Mouse (Mus musculus) cerebellum, adult 2 months (tissue): ENCODE measurements around the gene Prr18. TPM values are rescaled to one million over a fixed set of nuclear protein-coding genes. Genes with fewer than 3 reads are reported as not detected.
"Not testable (repeated sequence)": the region's sequence is repeated elsewhere in the genome, so short reads cannot be mapped to it uniquely, and the experiment has no call there.

ENCODE experiments used
- DNase-seq, 2 experiments: peaks; one replicate each; pipeline ENCODE4 v3.0.0; 2021
- H3K27ac ChIP-seq: fragments of 200-500 bp; 2 replicates; pipeline ENCODE4 v1.5.1; 2012; ENCODE audit warnings: low read length, control low read depth, inconsistent platforms; ENCODE audit not compliant: insufficient read depth
- H3K27me3 ChIP-seq: fragments of 200-500 bp; 2 replicates; pipeline ENCODE4 v1.6.1; 2012; ENCODE audit warnings: inconsistent platforms, mild to moderate bottlenecking, low read length, moderate library complexity; ENCODE audit not compliant: control insufficient read depth, insufficient read depth
- H3K4me1 ChIP-seq: fragments of 200-500 bp; 2 replicates; pipeline ENCODE4 v1.6.1; 2011; ENCODE audit warnings: low read length; ENCODE audit not compliant: control insufficient read depth, insufficient read depth
- H3K4me3 ChIP-seq: fragments of 200-500 bp; replicated peaks from 2 replicates; pipeline ENCODE3; 2011; ENCODE audit warnings: mild to moderate bottlenecking, low read depth, low read length, control low read depth; ENCODE audit not compliant: insufficient read depth
- CTCF ChIP-seq: fragments of 200-500 bp; IDR thresholded peaks from 2 replicates; pipeline ENCODE4 v1.5.1; 2011; ENCODE audit warnings: low read depth, mild to moderate bottlenecking, control low read depth, low read length, moderate library complexity, borderline replicate concordance; ENCODE audit not compliant: insufficient read depth
- POLR2A ChIP-seq: fragments of 200-500 bp; IDR thresholded peaks from 2 replicates; pipeline ENCODE4 v1.6.1; 2011; ENCODE audit warnings: low read length, control low read depth, borderline replicate concordance; ENCODE audit not compliant: insufficient read depth
- WGBS: fragments of 180-500 bp; shearing (Covaris S2); methylation state at CpG from one replicate; pipeline ENCODE4 v1.1.7; 2018; 5-methylcytosine and 5-hydroxymethylcytosine counted together
- polyA plus RNA-seq: library from polyadenylated mRNA; depleted of rRNA; stranded (reverse); fragments of >200 nt; gene quantifications from 2 replicates; pipeline ENCODE4 v1.2.3, GENCODE M21; 2012; rRNA removed

Prr18 gene
- polyA plus RNA-seq: 57.9 and 78.1 TPM in 2 replicates

GRCm38 (mm10) chr17:8337159-8337558 lies at the start of gene Prr18:
Gene Prr18, plus strand, starts transcription at chr17:8337459.
- DNase-seq, H3K27ac ChIP-seq, H3K4me3 ChIP-seq, H3K4me1 ChIP-seq, H3K27me3 ChIP-seq: not testable (repeated sequence)
- 73% methylated on average over 1 of the region's 5 CpGs for WGBS

- TF ChIP-seq CTCF (no peak), POLR2A (no peak)
- 92% methylated on average over 3 of the region's 3 CpGs for WGBS
- Histone ChIP-seq H3K27ac (no peak overlapping the region), H3K27me3 (no peaks in the 10 kb centered on the region), H3K4me3 (no peak overlapping the region), H3K4me1 (no peaks in the 10 kb centered on the region; the same call in 1 of the 2 replicates)
- DNase-seq: no peak
Measured at GRCm38 (mm10) chr17:8289993-8290679, 47.1 kb upstream of the Prr18 start.

- no peaks in the 10 kb centered on the region for H3K27me3 ChIP-seq
- no peak for TF ChIP-seq CTCF
- no peak for TF ChIP-seq POLR2A
Measured at GRCm38 (mm10) chr17:8290736-8291135, 46.5 kb upstream of the Prr18 start.

GRCm38 (mm10) chr17:8295825-8296224 lies 41.4 kb upstream of the Prr18 start:
- no peaks in the 10 kb centered on the region for H3K4me1 ChIP-seq
- H3K27me3 ChIP-seq: no peaks in the 10 kb centered on the region
- H3K27ac ChIP-seq: no peak overlapping the region
- TF ChIP-seq CTCF: no peak
- TF ChIP-seq POLR2A: no peak
- no peak overlapping the region for H3K4me3 ChIP-seq
- no peak for DNase-seq

More at GRCm38 (mm10) chr17:8290736-8291135, 46.5 kb upstream of the Prr18 start:
- DNase-seq: no peak
- Histone ChIP-seq H3K4me3 (no peak overlapping the region), H3K27ac (no peak overlapping the region), H3K4me1 (no peaks in the 10 kb centered on the region; the same call in 1 of the 2 replicates)

GRCm38 (mm10) chr17:8296313-8296844 lies 40.9 kb upstream of the Prr18 start:
- DNase-seq: no peak
- no peak overlapping the region for H3K27ac ChIP-seq
- 84% methylated on average over 9 of the region's 9 CpGs for WGBS
- H3K27me3 ChIP-seq: no peaks in the 10 kb centered on the region
- TF ChIP-seq CTCF (no peak), POLR2A (no peak)
- H3K4me3 ChIP-seq: no peak overlapping the region
- no peaks in the 10 kb centered on the region for H3K4me1 ChIP-seq

- H3K27me3 ChIP-seq: no peaks in the 10 kb centered on the region
- H3K4me3 ChIP-seq: no peak overlapping the region
- TF ChIP-seq CTCF (no peak), POLR2A (no peak)
- no peak overlapping the region for H3K27ac ChIP-seq
- no peak for DNase-seq
- WGBS: 87% methylated on average over 5 of the region's 5 CpGs
- H3K4me1 ChIP-seq: no peaks in the 10 kb centered on the region
Measured at GRCm38 (mm10) chr17:8297746-8298145, 39.5 kb upstream of the Prr18 start.

GRCm38 (mm10) chr17:8298281-8298680 lies 39.0 kb upstream of the Prr18 start:
- TF ChIP-seq CTCF (no peak), POLR2A (no peak)
- Histone ChIP-seq H3K4me3 (no peak overlapping the region), H3K27me3 (no peaks in the 10 kb centered on the region), H3K27ac (0 out of 2 replicates have a peak overlapping the region, but pooled peaks have one; percentile 44), H3K4me1 (no peaks in the 10 kb centered on the region)
- no peak for DNase-seq
- WGBS: 74% methylated on average over 2 of the region's 2 CpGs

- H3K27me3 ChIP-seq: no peaks in the 10 kb centered on the region
- no peak for DNase-seq
- TF ChIP-seq POLR2A (no peak), CTCF (no peak)
Measured at GRCm38 (mm10) chr17:8299524-8299923, 37.7 kb upstream of the Prr18 start.

More at GRCm38 (mm10) chr17:8299524-8299923, 37.7 kb upstream of the Prr18 start:
- Histone ChIP-seq H3K4me3 (no peak overlapping the region), H3K27ac (no peak overlapping the region; the same call in 1 of the 2 replicates), H3K4me1 (no peaks in the 10 kb centered on the region)
